Comparison of ENCODE assay signal across 18 mouse cellular contexts in the genomic region with DNA sequence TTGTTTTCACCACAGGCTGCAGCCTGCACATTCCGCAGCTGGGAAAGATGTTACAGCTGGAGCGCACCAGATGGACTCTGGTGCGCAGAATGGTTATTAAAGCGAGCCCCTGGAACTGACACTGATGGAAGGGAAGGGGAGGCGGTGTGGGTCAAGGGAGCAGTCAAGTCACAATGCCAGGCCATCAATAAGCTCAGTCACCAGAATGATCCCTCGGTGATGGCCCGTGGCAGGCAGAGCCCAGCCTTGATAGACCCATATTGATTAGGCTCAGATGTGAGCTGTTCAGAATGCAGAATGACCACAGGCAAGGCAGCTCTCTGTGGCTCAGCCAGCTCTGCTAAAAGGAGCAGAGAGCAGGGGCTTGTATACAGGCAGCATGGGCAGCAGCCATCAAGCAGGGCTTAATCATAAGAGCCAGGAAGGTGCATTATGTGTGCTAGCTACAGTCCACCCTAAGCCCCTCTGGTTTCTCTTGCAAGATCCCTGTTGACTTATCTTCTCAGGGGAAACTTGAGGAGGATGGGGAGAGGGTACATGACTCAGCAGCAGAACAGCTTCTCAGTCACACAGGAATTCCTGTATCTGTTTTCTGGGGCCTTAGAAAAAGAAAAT. TPM values are rescaled to one million over a fixed set of nuclear protein-coding genes. Genes with fewer than 3 reads are reported as not detected.
DNase-seq lines count a peak whose midpoint lies in the region; ATAC-seq and TF ChIP-seq lines count a peak whose summit lies in the region.
"Had no signal": no experiment of that assay in that cellular context is flagged by ENCODE, and none has a peak within 500 bp of the region (broad histone marks: within the 10 kb centered on the region; RNA-seq: fewer than 3 reads in every experiment).

No protein-coding gene starts in this region.

- peak; percentile 80 for DNase-seq in hindbrain, embryonic 10.5 days (ENCODE audit: low spot score)
- no peak for DNase-seq in hindbrain, postnatal 0 days (ENCODE audit: low spot score)
- peak; percentile 80 for DNase-seq in embryo, embryonic 10.5 days (ENCODE audit: low spot score)
- DNase-seq in liver, postnatal 0 days = no peak
- DNase-seq in layer of hippocampus, postnatal 36 days = no peak
- DNase-seq in layer of hippocampus, adult 2 months (ENCODE audit: low spot score in 2 of 2) = no peak
- DNase-seq: B cell, adult 2 months; cerebellum, adult 9-10 months; lung, adult 18-20 months; right cerebral cortex, postnatal 25 days; thymus, postnatal 14 days had no signal

- ATAC-seq in hindbrain, postnatal 0 days = no peak
- ATAC-seq in hindbrain, embryonic 15.5 days (ENCODE audit: low FRiP score, low read depth) = no peak
- ATAC-seq in neural tube, embryonic 12.5 days (ENCODE audit: low FRiP score, low read depth) = peak; percentile 48; the same call in 1 of the 2 replicates
- ATAC-seq in liver, postnatal 0 days = no peak
- ATAC-seq: intestine, postnatal 0 days had no signal

- 35% methylated on average over 7 of the region's 7 CpGs for WGBS in hindbrain, embryonic 10.5 days
- WGBS in hindbrain, postnatal 0 days = 38% methylated on average over 7 of the region's 7 CpGs
- 18% methylated on average over 7 of the region's 7 CpGs for WGBS in hindbrain, embryonic 15.5 days
- WGBS in neural tube, embryonic 12.5 days = 12% methylated on average over 7 of the region's 7 CpGs
- 81% methylated on average over 7 of the region's 7 CpGs for WGBS in liver, postnatal 0 days (ENCODE audit: insufficient replicate concordance)

- no peak overlapping the region for H3K4me3 ChIP-seq in hindbrain, embryonic 10.5 days
- H3K4me3 ChIP-seq in hindbrain, postnatal 0 days (ENCODE audit: low read length) = no peak overlapping the region
- no peak overlapping the region for H3K4me3 ChIP-seq in hindbrain, embryonic 15.5 days
- no peak overlapping the region for H3K4me3 ChIP-seq in neural tube, embryonic 12.5 days
- H3K4me3 ChIP-seq in liver, postnatal 0 days (ENCODE audit: low read depth, low read length) = no peak overlapping the region
- H3K4me3 ChIP-seq in layer of hippocampus, adult 2 months = no peak overlapping the region
- H3K4me3 ChIP-seq: embryonic facial prominence, embryonic 13.5 days; forebrain, embryonic 10.5 days had no signal

- H3K27ac ChIP-seq in hindbrain, embryonic 10.5 days = peak overlapping the region; percentile 71
- H3K27ac ChIP-seq in hindbrain, postnatal 0 days = no peak overlapping the region
- peak overlapping the region; percentile 58 for H3K27ac ChIP-seq in hindbrain, embryonic 15.5 days (replicated peaks)
- no peak overlapping the region for H3K27ac ChIP-seq in neural tube, embryonic 12.5 days
- no peak overlapping the region for H3K27ac ChIP-seq in liver, postnatal 0 days (ENCODE audit: low read depth)
- no peak overlapping the region for H3K27ac ChIP-seq in layer of hippocampus, adult 2 months
- H3K27ac ChIP-seq: embryonic facial prominence, embryonic 13.5 days; forebrain, embryonic 10.5 days; macrophage had no signal

- no peak for TF ChIP-seq CTCF in hindbrain, postnatal 0 days (IDR thresholded peaks at IDR 0.05; ENCODE audit: low read depth)
- TF ChIP-seq CTCF in liver, postnatal 0 days (IDR thresholded peaks at IDR 0.05; ENCODE audit: low read depth) = no peak
- no peak for TF ChIP-seq CTCF in layer of hippocampus, adult 2 months (conservative IDR thresholded peaks at IDR 0.05)

- no peak overlapping the region for H3K9ac ChIP-seq in hindbrain, postnatal 0 days (replicated peaks; ENCODE audit: low read length)
- no peak overlapping the region for H3K9ac ChIP-seq in hindbrain, embryonic 15.5 days
- H3K9ac ChIP-seq in neural tube, embryonic 12.5 days = no peak overlapping the region
- H3K9ac ChIP-seq in liver, postnatal 0 days (replicated peaks) = no peak overlapping the region
- H3K9ac ChIP-seq: embryonic facial prominence, embryonic 13.5 days had no signal

- H3K36me3 ChIP-seq in hindbrain, embryonic 10.5 days = 0 out of 2 replicates have a peak, but pooled peaks cover 8% of the 10 kb centered on the region
- 0 out of 2 replicates have a peak, but pooled peaks cover 9% of the 10 kb centered on the region for H3K36me3 ChIP-seq in hindbrain, postnatal 0 days (ENCODE audit: insufficient read depth, low read length)
- H3K36me3 ChIP-seq in hindbrain, embryonic 15.5 days = peaks cover 10% of the 10 kb centered on the region
- H3K36me3 ChIP-seq in neural tube, embryonic 12.5 days = no peaks in the 10 kb centered on the region; the same call in 1 of the 2 replicates
- no peaks in the 10 kb centered on the region for H3K36me3 ChIP-seq in liver, postnatal 0 days (replicated peaks; ENCODE audit: insufficient read depth, low read length)
- H3K36me3 ChIP-seq: embryonic facial prominence, embryonic 13.5 days had no signal

- H3K27me3 ChIP-seq in hindbrain, embryonic 10.5 days (ENCODE audit: insufficient read depth, poor library complexity, severe bottlenecking) = peaks cover 4% of the 10 kb centered on the region; the same call in 1 of the 2 replicates
- no peaks in the 10 kb centered on the region for H3K27me3 ChIP-seq in hindbrain, postnatal 0 days (ENCODE audit: insufficient read depth, low read length)
- H3K27me3 ChIP-seq in hindbrain, embryonic 15.5 days = no peaks in the 10 kb centered on the region
- H3K27me3 ChIP-seq in neural tube, embryonic 12.5 days (replicated peaks) = no peaks in the 10 kb centered on the region
- H3K27me3 ChIP-seq in liver, postnatal 0 days (ENCODE audit: insufficient read depth, low read length) = no peaks in the 10 kb centered on the region
- H3K27me3 ChIP-seq: embryonic facial prominence, embryonic 13.5 days had no signal

- no peaks in the 10 kb centered on the region for H3K9me3 ChIP-seq in hindbrain, embryonic 10.5 days
- no peaks in the 10 kb centered on the region for H3K9me3 ChIP-seq in hindbrain, postnatal 0 days (ENCODE audit: low read length)
- H3K9me3 ChIP-seq in hindbrain, embryonic 15.5 days = no peaks in the 10 kb centered on the region
- no peaks in the 10 kb centered on the region for H3K9me3 ChIP-seq in neural tube, embryonic 12.5 days
- no peaks in the 10 kb centered on the region for H3K9me3 ChIP-seq in liver, postnatal 0 days (ENCODE audit: low read length)
- H3K9me3 ChIP-seq: embryonic facial prominence, embryonic 13.5 days; forebrain, embryonic 10.5 days had no signal

- H3K4me2 ChIP-seq in hindbrain, postnatal 0 days (ENCODE audit: low read depth, low read length) = no peak overlapping the region
- H3K4me2 ChIP-seq in hindbrain, embryonic 15.5 days = no peak overlapping the region
- H3K4me2 ChIP-seq in neural tube, embryonic 12.5 days (replicated peaks) = no peak overlapping the region
- H3K4me2 ChIP-seq in liver, postnatal 0 days (ENCODE audit: low read depth, low read length) = no peak overlapping the region
- H3K4me2 ChIP-seq: embryonic facial prominence, embryonic 13.5 days had no signal

- TF ChIP-seq EP300 in liver, postnatal 0 days (IDR thresholded peaks at IDR 0.05; ENCODE audit: low read depth) = no peak

- peaks cover 69% of the 10 kb centered on the region for H3K4me1 ChIP-seq in hindbrain, embryonic 10.5 days (replicated peaks)
- peaks cover 5% of the 10 kb centered on the region; the same call in 1 of the 2 replicates for H3K4me1 ChIP-seq in hindbrain, postnatal 0 days (ENCODE audit: insufficient read depth, low read length)
- H3K4me1 ChIP-seq in hindbrain, embryonic 15.5 days (replicated peaks) = peaks cover 29% of the 10 kb centered on the region
- H3K4me1 ChIP-seq in neural tube, embryonic 12.5 days = peaks cover 18% of the 10 kb centered on the region
- H3K4me1 ChIP-seq in liver, postnatal 0 days (ENCODE audit: insufficient read depth) = no peaks in the 10 kb centered on the region

RNA-seq across cellular contexts. Expression of gene Lonrf2, which starts 46.4 kb away (rescaled TPM):
- 1.9 TPM in 2 replicates for polyA plus RNA-seq in hindbrain, embryonic 10.5 days (2016; fragmentation: Nextera tagmentation; extraction: Ambion mirVana)
- total RNA-seq in hindbrain, postnatal 0 days (2014; rRNA removed) = 116 and 137 TPM in 2 replicates
- 21.9 TPM in 2 replicates for polyA plus RNA-seq in hindbrain, postnatal 0 days (2015; fragmentation: Nextera tagmentation; extraction: Ambion mirVana)
- polyA plus RNA-seq in hindbrain, embryonic 15.5 days (2015; fragmentation: Nextera tagmentation; extraction: Ambion mirVana) = 21.9 and 24.1 TPM in 2 replicates
- polyA plus RNA-seq in neural tube, embryonic 12.5 days (2016; fragmentation: Nextera tagmentation; extraction: Ambion mirVana) = 8.0 and 8.5 TPM in 2 replicates
- 0.01 TPM in 1 of 2 replicates, not detected in the other for polyA plus RNA-seq in liver, postnatal 0 days (2015; fragmentation: Nextera tagmentation; extraction: Ambion mirVana)
- 100 to 1,000 TPM; 106 to 109 TPM for total RNA-seq in layer of hippocampus, postnatal 36 days (2021)
- total RNA-seq in layer of hippocampus, adult 2 months (2021) = 100 to 1,000 TPM; 106 to 109 TPM
- total RNA-seq: neutrophil, adult 5-6 weeks had no signal
- polyA plus RNA-seq: macrophage had no signal

Comparison
In these comparisons a context has a peak if more than half of its experiments do, and no peak if none do; other contexts are left out.
1. DNase-seq: peak in hindbrain, embryonic 10.5 days (single experiment) and embryo, embryonic 10.5 days (single experiment); none in hindbrain, postnatal 0 days (single experiment), liver, postnatal 0 days (single experiment), layer of hippocampus, postnatal 36 days (0 of 2) and layer of hippocampus, adult 2 months (0 of 2).
2. H3K27ac ChIP-seq: peak in hindbrain, embryonic 10.5 days (single experiment) and hindbrain, embryonic 15.5 days (single experiment); none in hindbrain, postnatal 0 days (single experiment), neural tube, embryonic 12.5 days (single experiment), liver, postnatal 0 days (single experiment) and layer of hippocampus, adult 2 months (single experiment).